Mouse (Mus musculus) T-helper 1 cell (primary cell): ENCODE measurements around the gene Acsl3.

ENCODE experiments used
- in situ Hi-C: fragments of 300-600 bp; cut with MboI, MseI; formaldehyde crosslinking; loops from one replicate; pipeline ENCODE4 v1.15.1; 2025; ENCODE audit warnings: high pct_unique_total_duplicates

Acsl3 gene

DNA sequence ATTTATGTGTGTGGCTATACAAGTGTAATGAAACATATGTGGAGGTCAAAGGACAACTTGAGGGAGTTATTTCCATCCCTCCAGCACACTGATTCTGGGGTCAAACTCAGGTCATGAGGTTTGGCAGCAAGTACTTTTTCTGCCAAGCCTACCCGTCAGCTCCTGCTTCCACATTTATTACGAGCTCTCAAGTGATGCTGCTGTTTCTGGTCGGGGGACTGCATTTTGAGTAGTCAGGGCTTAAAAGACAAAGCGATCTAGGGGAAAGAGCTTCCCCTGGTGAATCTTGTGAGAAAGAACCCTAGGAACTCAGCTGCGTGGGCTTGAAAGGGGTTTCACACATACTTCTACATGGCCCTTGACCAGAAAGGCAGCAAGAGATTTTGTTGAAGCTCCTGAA, 80.0 kb downstream of the Acsl3 start:
- in situ Hi-C loops, result no loop called here

GRCm38 (mm10) chr1:78740676-78741075, 83.1 kb downstream of the Acsl3 start:
- in situ Hi-C loops, result no loop called here

DNA sequence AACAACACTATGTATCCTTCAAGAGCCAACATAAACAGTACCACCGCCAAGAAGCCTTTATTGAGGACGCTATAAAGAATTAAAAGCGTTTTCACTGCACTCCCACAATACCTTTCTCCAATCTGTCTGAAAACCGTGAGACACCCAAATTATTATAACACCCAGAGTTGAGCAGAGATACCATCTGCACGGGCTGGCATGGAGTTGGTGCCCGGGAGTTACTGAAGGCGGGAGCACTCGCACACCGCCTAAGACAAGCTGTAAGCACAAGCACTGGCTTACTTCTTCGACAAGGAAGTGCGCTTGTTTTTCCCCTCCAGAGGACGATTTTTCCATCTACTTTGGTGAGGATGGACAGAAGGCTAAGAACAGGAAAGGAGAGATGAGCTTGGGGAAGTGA, 84.6 kb downstream of the Acsl3 start:
- in situ Hi-C loops, result no loop called here

- in situ Hi-C loops, result no loop called here
Observed at GRCm38 (mm10) chr1:78743318-78743717, 85.7 kb downstream of the Acsl3 start.

DNA sequence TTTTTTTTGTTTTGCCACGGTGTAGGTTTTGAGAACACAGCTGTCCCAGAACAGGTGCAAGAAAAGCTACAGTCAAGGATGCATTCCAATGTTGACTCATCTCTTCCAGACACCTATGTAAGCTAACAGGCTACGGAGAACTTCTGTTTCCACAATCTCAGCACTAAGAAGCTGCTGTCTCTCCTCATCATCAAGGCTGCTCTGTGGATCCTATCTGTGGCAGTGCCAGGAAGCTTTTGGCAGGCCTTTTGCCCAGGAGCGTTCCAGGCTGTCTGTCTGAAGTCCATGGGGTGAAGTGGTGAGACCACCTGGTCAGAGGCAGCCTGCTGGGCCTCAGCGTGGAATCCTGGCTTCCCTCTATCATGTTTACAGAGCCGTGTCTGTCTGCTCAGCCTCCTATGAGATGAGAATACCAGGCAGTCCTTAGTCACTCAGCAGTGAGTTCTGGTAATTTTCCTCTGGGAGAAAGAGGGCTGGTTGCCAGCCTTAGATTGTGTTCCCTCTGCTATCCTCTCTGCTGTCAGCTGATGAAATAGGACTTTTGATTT, 87.7 kb downstream of the Acsl3 start:
- in situ Hi-C loops, result no loop called here
